Mouse (Mus musculus): Measurements from ENCODE around the gene Raly.
"Not testable (repeated sequence)": the region's sequence is repeated elsewhere in the genome, so short reads cannot be mapped to it uniquely, and the experiment has no call there.

Gene Raly

DNA sequence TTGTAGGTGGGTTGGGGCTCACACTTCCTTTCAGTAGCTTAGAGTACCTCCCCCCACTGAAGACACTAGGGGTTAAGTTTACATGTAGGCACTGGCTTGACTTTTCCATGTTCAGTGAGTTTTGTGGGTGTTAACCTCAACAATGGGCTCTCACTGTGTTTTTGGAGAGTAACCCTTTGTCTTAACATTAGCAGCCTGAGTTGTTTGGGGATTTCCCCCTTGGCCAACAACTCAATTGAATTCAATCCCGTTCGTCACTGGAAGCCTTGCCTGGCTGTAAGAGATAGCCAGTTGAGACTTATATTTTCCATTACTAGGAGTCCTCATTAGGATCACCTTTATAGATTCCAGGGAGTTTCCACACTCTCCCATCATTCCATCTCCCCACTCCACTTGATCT, 45.6 kb downstream of the Raly start:
- no peak for DNase-seq (ENCODE audit: low spot score in 2 of 2)

GRCm38 (mm10) chr2:154848086-154848485, 57.2 kb downstream of the Raly start:
- DNase-seq (ENCODE audit: low spot score in 2 of 2), result no peak

GRCm38 (mm10) chr2:154855383-154855782, 64.5 kb downstream of the Raly start:
- peak; percentile 55 to 80 for DNase-seq (ENCODE audit: low spot score in 2 of 2)

- peak; percentile 31 to 33 for DNase-seq (ENCODE audit: low spot score in 2 of 2)
These were observed 72.8 kb downstream of the Raly start for GRCm38 (mm10) chr2:154863672-154864071.

DNA sequence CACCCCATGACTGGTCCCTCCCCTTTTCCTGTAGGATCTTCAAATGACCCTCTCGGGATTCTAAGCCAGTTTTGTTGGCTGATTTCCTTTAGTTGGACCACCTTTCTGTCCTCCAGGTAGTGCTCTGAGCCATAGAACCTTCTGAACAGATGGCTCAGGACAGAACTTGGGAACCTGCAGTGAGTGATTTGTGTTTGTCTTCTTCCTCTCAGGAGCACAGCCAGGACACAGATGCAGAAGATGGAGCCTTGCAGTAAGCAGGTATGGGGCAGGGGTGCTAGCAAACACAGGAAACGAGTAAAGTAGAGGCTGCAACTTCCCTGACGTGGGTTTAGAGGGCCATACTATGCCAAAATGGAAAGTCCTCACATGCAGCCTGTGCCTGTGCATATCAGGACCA, 74.8 kb downstream of the Raly start:
- DNase-seq (ENCODE audit: low spot score in 2 of 2), result no peak

- no peak for DNase-seq (ENCODE audit: low spot score in 2 of 2)
These were observed 77.2 kb downstream of the Raly start for GRCm38 (mm10) chr2:154868106-154868505.

GRCm38 (mm10) chr2:154869954-154870641, 79.2 kb downstream of the Raly start:
- no peak for DNase-seq (ENCODE audit: low spot score in 2 of 2)

GRCm38 (mm10) chr2:154876621-154877020, 85.7 kb downstream of the Raly start:
- no peak for DNase-seq (ENCODE audit: low spot score in 2 of 2)

DNA sequence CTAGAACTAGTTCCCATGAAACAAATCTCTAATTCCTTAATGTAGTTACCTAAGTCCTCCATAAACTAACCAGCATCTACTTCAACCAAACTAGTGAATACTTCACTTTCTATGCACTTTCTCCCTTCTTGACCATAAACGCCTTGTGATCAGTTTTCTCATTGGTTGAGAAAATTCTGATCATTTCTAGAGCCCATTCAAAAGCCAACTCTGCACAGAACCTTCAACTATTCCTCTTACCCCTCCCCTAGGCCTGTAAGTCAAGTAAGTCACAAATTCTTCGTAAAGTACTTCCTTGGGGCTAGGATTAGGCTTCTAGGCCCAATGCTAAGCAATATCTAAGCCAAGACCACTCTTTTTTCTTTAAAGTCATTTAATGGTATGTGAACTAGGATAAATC, 100.7 kb downstream of the Raly start:
- no peak for DNase-seq (ENCODE audit: low spot score in 2 of 2)

DNA sequence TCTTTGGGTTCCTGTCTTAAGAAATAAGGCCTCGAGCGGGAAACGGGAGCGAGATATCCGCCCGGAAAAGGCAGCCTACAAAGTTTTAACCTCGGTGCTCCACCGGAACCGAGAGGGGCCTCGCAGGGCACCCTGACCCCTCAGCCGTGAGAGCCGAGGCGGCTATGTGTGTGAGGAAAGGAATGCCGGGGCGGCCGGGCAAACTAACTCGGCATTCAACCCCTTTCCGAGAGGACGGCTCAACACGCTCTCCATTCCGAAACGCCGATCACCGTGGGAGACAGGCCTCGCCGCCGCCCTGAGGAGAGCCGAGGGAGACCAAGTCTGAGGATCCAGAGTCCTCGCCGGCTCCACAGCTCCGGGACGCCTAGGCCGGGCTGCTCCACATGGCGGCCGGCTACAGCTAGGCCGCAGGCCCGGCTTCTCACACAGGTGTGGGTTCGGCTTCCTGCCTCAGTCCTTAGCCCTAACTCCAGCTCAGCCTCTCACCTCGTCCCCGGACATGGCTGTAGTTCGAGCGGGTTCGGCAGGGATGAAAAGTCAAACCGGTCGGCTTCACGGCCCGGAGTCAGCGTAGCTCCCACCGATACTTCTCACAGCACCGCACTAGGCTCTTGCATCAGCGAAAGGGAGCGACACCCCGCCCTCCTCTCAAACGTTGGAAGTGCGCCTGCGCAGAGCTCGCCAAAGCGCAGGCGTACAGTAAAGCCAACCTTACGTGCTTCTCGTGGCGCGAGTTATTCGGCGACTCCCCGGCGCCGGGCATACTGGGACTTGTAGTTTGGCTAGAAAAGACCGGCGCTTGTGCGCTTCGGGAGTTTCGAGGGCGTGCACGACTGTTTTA, 101.5 kb downstream of the Raly start, which contains the start of gene Eif2s2:
TSS of gene Eif2s2 (minus strand) at position 735 of the 844 bp plus-strand sequence.
- peak; percentile 95 to 97 for DNase-seq (ENCODE audit: low spot score in 2 of 2)

DNA sequence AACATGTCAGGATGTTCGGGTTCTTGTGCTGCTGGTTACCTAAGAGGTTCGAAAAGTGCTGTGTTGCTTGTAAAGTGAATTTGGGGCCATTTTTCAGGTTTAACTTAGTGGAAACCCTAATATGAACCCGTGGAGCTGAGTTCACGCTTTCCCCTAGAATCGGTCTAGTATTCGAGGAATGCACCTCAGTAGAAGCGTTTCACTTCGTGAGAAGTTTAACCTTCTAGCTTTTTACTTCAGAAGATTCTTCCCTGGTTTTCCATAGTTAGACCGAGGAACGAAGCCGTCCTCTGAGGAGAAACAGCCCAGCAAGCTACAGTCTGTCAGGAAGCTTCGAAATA, 102.1 kb downstream of the Raly start:
- DNase-seq (ENCODE audit: low spot score in 2 of 2), result no peak

DNA sequence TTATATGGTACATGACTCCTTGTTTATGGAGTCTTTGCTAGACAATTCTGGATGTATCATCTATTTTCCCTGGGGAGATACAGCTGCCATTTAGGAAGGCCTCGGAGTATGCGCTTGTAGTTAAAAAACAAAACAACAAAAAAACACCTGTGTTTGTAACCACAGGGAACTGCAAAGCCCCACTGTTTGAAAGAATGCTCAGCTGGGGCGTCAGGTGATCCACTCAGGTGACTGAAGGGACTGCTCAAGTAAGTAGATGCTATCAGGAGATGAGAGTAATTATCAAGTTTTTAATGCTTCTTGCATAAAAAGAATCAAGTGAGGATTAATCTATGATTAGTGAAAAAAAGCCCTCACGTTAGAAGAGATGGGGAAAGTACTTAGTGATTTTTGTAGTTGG, 102.7 kb downstream of the Raly start:
- no peak for DNase-seq (ENCODE audit: low spot score in 2 of 2)

- DNase-seq (ENCODE audit: low spot score in 2 of 2), result not testable (repeated sequence)
These were observed 108.1 kb downstream of the Raly start for GRCm38 (mm10) chr2:154899004-154899403.

GRCm38 (mm10) chr2:154899412-154899811, 108.5 kb downstream of the Raly start:
- DNase-seq (ENCODE audit: low spot score in 2 of 2), result not testable (repeated sequence)

GRCm38 (mm10) chr2:154902111-154902510, 111.2 kb downstream of the Raly start:
- no peak for DNase-seq (ENCODE audit: low spot score in 2 of 2)

DNA sequence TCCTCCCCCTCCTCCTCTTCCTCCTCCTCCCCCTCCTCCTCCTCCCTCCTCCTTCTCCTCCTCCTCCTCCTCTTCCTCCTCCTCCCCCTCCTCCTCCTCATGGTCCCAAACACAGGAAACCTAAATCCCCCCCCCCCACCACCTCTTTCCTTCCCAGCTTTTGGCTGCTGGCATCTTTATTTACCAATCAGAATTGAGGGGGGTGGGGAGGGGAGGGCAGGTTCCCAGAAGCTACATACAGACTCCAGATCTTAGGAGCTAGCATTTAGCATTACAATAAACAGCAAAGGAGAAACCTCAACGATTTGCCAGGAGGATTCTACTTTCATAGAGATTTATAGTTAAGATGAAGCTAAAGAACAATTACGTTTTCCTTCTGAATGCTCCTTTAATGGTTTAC, 114.9 kb downstream of the Raly start:
- DNase-seq (ENCODE audit: low spot score in 2 of 2), result no peak

DNA sequence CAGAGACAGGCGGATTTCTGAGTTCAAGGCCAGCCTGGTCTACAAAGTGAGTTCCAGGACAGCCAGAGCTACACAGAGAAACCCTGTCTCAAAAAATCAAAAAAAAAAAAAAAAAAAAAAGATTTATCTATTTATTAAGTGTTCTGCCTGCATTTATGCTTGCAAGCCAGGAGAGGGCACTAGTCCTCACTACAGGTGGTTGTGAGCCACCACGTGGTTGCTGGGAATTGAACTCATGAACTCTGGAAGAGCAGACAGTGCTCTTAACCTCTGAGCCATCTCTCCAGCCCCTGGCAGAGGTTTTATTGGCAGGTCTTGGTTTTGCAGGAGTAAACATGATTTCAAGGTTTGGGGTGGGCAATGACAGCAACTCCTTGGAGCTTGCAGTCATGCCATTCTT, 117.3 kb downstream of the Raly start:
- not testable (repeated sequence) for DNase-seq (ENCODE audit: low spot score in 2 of 2)

DNA sequence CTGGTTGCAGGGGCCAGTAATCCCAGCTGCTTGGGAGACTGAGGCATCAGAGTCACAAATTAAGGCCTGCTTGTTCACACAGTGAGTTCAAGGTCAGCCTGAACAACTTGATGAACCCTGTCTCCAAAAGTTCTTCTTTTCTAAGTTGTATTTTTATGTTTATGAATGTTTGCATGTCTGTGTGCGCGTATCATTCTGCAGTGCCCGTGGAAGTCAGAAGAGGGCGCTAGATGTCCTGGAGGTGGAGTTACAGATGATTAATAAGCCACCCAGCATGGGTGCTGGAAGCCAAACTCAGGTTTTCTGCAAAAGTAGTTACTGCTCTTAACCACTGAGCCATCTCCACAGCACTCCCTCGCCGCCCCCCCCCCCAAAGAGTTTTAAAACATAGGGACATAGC, 118.9 kb downstream of the Raly start:
- DNase-seq (ENCODE audit: low spot score in 2 of 2), result no peak

DNA sequence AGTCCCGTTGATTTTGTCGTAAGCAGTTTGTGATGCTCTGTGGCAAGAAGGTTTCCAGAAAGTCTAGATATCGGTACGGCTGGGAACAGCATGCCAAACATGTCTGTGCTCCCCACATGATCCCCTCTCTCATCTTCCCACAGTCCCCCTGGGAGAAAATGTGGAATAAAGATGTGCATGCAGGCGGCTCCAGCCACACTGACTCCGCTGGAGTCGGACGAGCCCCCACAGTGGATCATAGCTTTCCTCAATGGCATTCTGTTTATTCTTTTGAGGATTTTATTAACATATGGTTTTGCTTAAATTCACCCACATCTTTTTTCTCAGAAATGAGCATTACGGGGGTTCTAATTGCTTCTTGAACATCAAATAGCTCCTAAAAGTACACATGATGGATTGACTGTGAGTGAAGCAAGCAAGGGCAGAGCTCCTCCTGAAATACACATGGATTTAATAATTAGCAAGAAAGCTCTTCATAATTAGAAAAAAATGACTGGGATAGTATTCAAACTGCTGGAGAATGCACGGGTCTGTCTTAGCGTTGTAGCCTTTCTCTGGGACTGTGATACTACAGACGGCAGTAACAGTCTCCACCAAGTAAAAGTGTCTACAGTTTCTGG, 125.1 kb downstream of the Raly start:
- no peak for DNase-seq (ENCODE audit: low spot score in 2 of 2)

DNA sequence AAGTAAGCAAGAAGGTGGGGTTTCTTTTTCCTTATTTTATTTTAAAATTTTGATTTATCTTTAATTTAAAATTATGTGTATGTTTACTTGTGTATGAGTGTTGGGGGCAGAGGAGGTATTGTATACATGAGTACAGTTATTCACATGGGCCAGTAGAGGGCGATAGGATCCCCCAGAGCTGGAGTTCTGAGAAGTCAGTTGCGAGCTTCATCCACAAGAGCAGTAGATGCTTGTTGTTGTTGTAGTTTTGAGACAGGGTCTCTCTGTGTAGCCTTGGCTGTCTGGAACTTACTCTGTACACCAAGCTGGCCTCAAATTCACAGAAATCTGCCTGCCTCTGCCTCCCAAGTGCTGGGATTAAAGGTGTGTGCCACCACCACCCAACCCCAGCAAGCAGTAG, 125.7 kb downstream of the Raly start:
- DNase-seq (ENCODE audit: low spot score in 2 of 2), result peak in 1 of 2 experiments; percentile 4

All from frontal cortex, postnatal 36 days (tissue).